Mouse (Mus musculus): ENCODE results near the gene Mcee.

Gene Mcee

DNA sequence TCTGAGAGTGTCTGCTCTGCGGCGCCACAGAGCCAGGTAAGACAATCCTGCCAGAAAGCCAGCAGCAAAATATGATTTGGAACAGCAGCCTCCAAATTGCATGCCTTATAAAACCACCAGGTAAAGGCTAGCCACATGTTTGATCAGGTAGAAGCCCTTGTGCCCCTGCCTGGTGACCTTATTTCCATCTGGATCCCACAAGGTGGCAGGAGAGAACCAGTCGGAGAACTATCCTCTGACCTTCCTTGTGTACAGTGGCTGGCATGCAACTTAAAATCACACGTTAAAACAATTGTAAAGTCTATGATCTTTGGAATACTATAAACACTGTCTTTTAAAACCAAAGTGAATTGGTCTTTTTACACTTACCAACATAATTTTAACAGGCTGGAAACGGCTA is 32.5 kb downstream of the Mcee start:
- peak; percentile 42 for DNase-seq (ENCODE audit: low read depth, low spot score)

DNA sequence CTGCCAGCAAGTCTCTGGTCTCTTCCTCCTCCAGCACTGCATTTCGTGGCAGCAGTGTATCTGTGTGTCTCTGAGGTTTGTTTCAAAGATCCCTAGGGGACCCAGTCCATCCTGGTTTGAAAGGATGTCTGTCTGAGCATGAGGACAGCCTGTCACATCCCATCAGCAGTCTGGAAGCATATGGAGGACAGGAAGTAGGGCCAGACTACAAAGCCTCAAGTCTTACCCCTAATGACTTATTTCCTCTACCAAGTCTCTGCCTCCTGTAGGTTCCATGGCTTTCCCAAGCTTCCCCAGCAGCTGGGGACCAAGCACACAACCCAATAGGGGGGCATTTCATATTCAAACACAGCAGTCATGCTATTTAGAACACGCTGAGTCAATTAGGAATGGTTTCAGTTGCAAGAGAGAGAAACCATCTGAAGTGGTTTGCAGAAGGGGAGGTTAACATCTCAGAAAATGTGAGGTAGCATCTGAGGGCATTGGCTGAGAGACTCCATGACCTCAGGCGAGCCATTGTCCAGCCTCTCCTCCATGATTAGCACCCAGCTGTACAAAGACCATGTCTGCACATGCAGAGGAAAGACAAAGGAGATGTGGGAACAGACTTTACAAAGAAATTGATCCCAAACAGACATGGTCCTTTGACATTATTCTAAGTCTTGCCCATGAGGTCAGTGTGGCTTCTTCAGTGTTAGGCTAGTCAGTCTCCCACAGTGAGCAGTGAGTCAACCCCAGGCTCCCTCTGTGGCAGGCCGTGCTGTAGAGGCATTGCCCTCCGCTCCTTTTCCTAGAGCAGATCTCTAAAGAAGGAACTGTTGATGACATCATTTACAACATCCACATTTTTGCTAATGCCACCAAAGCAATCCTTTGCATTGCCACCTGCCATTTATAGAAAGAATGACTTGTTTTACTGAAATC is 47.5 kb downstream of the Mcee start:
- no peak for DNase-seq (ENCODE audit: low read depth, low spot score)

- DNase-seq (ENCODE audit: low read depth, low spot score): no peak
Measured at GRCm38 (mm10) chr7:64440519-64440918, 48.1 kb downstream of the Mcee start.

DNA sequence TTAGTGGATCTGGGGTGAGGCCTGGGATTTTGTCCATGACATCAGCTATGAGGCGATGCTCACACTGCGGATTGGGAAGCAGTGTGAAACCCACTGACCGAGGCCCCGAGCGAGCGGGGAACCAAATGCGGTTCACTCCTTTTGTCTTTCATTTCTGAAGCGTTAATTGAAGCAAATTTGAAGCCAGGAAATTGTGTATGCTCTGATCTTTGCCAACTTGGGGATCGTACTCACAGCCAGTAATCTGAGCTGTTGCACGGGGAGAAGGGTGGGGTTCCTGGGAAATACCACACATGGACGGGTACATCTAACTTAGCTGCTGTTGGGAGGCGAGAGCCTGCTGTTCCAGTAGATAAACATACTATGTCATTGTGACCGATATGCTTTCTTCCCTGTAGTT is 58.2 kb downstream of the Mcee start:
- DNase-seq (ENCODE audit: low read depth, low spot score): no peak

DNA sequence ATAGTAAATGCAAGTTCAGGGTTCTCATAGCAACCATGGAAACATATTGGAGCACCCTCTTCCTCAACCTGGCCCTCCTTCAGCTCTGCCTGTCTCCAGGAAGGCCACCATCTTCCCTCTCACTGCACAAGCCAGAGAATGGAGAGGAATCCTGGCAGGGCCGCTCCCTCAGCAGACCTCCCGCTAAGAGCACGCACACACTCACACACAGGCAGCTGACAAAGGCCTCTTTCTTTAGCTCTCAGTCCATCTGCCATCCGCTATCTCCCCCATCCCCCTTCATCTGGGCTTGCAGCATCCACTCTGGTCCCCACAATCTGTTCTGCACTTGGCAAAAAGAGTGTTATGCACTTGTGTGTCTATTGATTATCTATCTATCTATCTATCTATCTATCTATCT is 59.0 kb downstream of the Mcee start:
- DNase-seq (ENCODE audit: low read depth, low spot score): no peak

DNA sequence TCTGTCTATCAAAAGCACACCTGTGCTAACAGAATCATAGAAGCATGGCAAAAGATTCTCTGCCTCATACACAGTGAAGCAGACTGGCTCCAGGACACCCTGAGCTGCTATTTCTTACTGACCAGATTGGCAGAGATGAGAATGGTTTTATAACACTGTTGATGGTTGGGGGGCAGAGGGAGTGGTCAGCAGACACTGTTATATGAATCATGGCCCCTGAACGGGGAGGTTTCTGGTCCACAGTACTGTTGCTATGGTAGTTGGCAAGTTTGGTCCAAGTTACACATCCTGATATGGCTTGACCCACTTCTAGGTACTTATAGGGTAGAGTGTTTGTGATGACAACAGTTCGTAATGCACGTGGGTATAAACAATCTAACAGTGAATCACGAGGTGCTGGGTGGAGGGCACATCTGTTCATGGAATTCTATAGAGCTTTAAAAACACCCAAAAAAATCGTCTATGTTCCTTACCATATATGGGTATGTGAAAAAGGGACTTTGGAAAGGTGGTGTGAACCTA is 59.5 kb downstream of the Mcee start:
- no peak for DNase-seq (ENCODE audit: low read depth, low spot score)

DNA sequence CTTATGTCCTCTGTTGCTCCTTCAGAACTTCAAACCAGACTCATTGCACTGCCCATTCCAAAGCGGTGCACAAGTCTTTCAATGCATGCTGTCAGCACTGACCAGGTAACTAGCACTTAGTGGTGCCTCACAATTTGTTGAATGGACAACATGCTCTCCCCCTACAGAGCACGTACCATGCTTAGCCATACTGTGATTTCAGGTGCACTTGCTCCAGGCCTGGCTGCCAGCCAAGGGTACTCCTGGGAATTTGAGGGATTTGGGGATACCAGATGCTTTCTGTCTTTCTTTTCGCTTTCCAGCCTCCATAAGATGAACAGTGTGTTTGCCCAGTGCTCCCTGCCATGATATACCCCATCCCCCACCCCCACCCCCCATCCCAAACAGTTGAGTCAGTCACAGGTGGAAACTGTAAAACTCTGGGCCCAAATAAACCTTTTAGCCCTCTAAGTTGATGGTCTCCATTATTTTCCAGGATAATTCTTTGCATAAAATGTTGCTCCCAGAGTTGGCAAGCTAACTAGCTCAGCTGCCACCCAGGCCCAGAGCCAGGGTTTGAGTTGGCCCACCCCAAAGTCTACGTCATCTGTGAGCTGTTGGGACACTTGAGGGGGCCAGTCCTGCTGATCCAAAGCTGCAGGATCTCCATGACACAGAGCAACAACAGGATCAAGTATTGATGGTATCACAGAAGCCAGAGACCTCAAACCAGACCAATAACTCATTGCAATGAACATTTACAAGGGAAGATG is 60.2 kb downstream of the Mcee start:
- no peak for DNase-seq (ENCODE audit: low read depth, low spot score)

DNA sequence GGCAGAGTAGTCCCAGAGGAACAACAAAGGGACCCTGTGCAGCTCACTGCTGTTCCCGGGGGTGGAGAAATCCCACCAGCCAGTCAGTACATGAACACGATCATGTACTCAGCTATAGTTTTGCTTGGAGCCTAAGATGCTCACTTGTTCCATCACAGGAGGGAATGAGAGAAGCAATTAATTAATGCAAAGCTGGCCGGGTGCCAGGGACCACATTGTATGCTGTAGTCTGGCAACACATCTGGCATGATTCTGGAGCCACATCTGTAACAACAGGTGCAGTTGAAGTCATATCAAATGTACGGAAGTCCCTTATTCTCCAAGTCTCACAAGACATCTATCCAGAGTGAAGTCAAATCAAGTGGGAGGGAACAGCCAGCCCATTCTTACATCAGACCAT is 63.8 kb downstream of the Mcee start:
- no peak for DNase-seq (ENCODE audit: low read depth, low spot score)

DNA sequence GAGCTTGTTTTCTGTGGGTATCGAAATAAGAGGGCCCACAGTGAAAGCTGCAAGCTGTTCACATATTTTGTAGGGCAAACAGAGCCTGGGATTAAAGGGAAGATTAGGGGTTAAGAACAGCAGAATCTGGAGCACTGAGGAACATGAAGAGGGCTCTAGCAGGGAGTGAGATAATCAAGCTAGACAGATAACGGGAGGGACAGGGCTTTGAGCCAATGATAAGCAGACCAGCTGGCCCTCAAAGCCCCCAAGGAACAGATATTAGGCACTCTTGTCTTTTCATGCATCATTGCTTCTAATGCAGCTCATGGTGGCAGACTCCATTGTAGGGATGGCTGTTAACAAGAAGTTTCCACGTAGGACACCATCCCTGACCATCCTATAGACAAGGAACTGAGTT is 64.3 kb downstream of the Mcee start:
- DNase-seq (ENCODE audit: low read depth, low spot score): no peak

GRCm38 (mm10) chr7:64457811-64458210 is 65.4 kb downstream of the Mcee start:
- DNase-seq (ENCODE audit: low read depth, low spot score): no peak
